11 mouse cellular contexts compared by ENCODE assay signal in genomic region chr14:32166840-32167239, GRCm38 (mm10). TPM values are rescaled to one million over a fixed set of nuclear protein-coding genes. Genes with fewer than 3 reads are reported as not detected.
DNase-seq lines count a peak whose midpoint lies in the region; ATAC-seq and TF ChIP-seq lines count a peak whose summit lies in the region.
"Had no signal": no experiment of that assay in that cellular context is flagged by ENCODE, and none has a peak within 500 bp of the region (broad histone marks: within the 10 kb centered on the region; RNA-seq: fewer than 3 reads in every experiment).

No protein-coding gene starts in this region.

- no peak for TF ChIP-seq POLR2A in spleen, adult 2 months (IDR thresholded peaks at IDR 0.05; ENCODE audit: low read depth, low read length)

- WGBS in heart, embryonic 12.5 days = 74% methylated on average over 1 of the region's 1 CpGs
- WGBS in spleen, adult 2 months = 45% methylated on average over 1 of the region's 1 CpGs
- WGBS in stomach, postnatal 0 days = 55% methylated on average over 1 of the region's 1 CpGs

- 0 out of 2 replicates have a peak overlapping the region, but pooled peaks have one; percentile 49 for H3K9ac ChIP-seq in heart, embryonic 12.5 days
- no peak overlapping the region for H3K9ac ChIP-seq in stomach, postnatal 0 days (ENCODE audit: low read length)
- H3K9ac ChIP-seq: forebrain, postnatal 0 days had no signal

- no peak for TF ChIP-seq CTCF in spleen, adult 2 months (IDR thresholded peaks at IDR 0.05; ENCODE audit: extremely low read depth, insufficient read depth, insufficient read length, insufficient replicate concordance)
- TF ChIP-seq CTCF in stomach, postnatal 0 days (IDR thresholded peaks at IDR 0.05; ENCODE audit: low read depth) = no peak

- H3K9me3 ChIP-seq in heart, embryonic 12.5 days (replicated peaks) = no peaks in the 10 kb centered on the region
- H3K9me3 ChIP-seq in stomach, postnatal 0 days (ENCODE audit: control insufficient read depth, low read length) = no peaks in the 10 kb centered on the region

- H3K4me3 ChIP-seq in heart, embryonic 12.5 days = peak overlapping the region; percentile 73
- no peak overlapping the region for H3K4me3 ChIP-seq in spleen, adult 2 months (ENCODE audit: extremely low read depth, insufficient read depth, insufficient read length)
- no peak overlapping the region for H3K4me3 ChIP-seq in stomach, postnatal 0 days (ENCODE audit: low read depth, low read length)
- H3K4me3 ChIP-seq: layer of hippocampus, adult 2 months had no signal

- DNase-seq in heart, adult 9 months (ENCODE audit: low spot score in 2 of 2) = no peak
- DNase-seq in spleen, adult 2 months (ENCODE audit: low read depth in 1 of 2, low spot score in 2 of 2) = no peak
- no peak for DNase-seq in spleen, adult 12 weeks (ENCODE audit: low spot score)
- DNase-seq in lung, adult 18-20 months = peak; percentile 58 to 76
- DNase-seq in stomach, postnatal 0 days (ENCODE audit: low spot score) = no peak
- DNase-seq in adrenal gland, adult 18-20 months (ENCODE audit: low spot score in 2 of 2) = no peak
- no peak for DNase-seq in cerebellum, postnatal 25 days
- DNase-seq: forebrain, postnatal 0 days; heart, postnatal 36 days had no signal

- H3K27me3 ChIP-seq in heart, embryonic 12.5 days (replicated peaks) = no peaks in the 10 kb centered on the region
- no peaks in the 10 kb centered on the region for H3K27me3 ChIP-seq in spleen, adult 2 months (ENCODE audit: control insufficient read depth, insufficient read depth, low read length)
- no peaks in the 10 kb centered on the region for H3K27me3 ChIP-seq in stomach, postnatal 0 days (ENCODE audit: control insufficient read depth, insufficient read depth, low read length)

- peak overlapping the region; percentile 38 for H3K4me2 ChIP-seq in heart, embryonic 12.5 days
- H3K4me2 ChIP-seq in stomach, postnatal 0 days (replicated peaks; ENCODE audit: low read depth) = peak overlapping the region; percentile 80

- no peak for ATAC-seq in heart, embryonic 12.5 days (ENCODE audit: insufficient number of reproducible peaks, low FRiP score)
- ATAC-seq in stomach, postnatal 0 days (ENCODE audit: low FRiP score, low TSS enrichment) = no peak
- ATAC-seq: forebrain, postnatal 0 days had no signal

- H3K27ac ChIP-seq in heart, embryonic 12.5 days (ENCODE audit: poor library complexity, severe bottlenecking) = no peak overlapping the region
- peak overlapping the region; percentile 55; the same call in 1 of the 2 replicates for H3K27ac ChIP-seq in spleen, adult 2 months (ENCODE audit: insufficient read depth, low read length)
- no peak overlapping the region for H3K27ac ChIP-seq in stomach, postnatal 0 days (replicated peaks)
- H3K27ac ChIP-seq: layer of hippocampus, adult 2 months had no signal

- H3K36me3 ChIP-seq in heart, embryonic 12.5 days = peaks cover 6% of the 10 kb centered on the region
- peaks cover 4% of the 10 kb centered on the region for H3K36me3 ChIP-seq in spleen, adult 2 months (ENCODE audit: control insufficient read depth, insufficient read depth, low read length)
- no peaks in the 10 kb centered on the region; the same call in 1 of the 2 replicates for H3K36me3 ChIP-seq in stomach, postnatal 0 days (ENCODE audit: control insufficient read depth, insufficient read depth, low read length)

- TF ChIP-seq EP300 in stomach, postnatal 0 days (optimal IDR thresholded peaks at IDR 0.05) = no peak

- H3K4me1 ChIP-seq in heart, embryonic 12.5 days (replicated peaks) = peaks cover 47% of the 10 kb centered on the region
- peaks cover 11% of the 10 kb centered on the region for H3K4me1 ChIP-seq in spleen, adult 2 months (ENCODE audit: control insufficient read depth, insufficient read depth, insufficient read length)
- H3K4me1 ChIP-seq in stomach, postnatal 0 days (replicated peaks; ENCODE audit: control insufficient read depth, insufficient read depth) = no peaks in the 10 kb centered on the region

RNA-seq across cellular contexts. Expression of gene Ncoa4, which starts 7.2 kb away (rescaled TPM):
- 146 and 147 TPM in 2 replicates for polyA plus RNA-seq in heart, embryonic 12.5 days (2016; fragmentation: Nextera tagmentation; extraction: Ambion mirVana)
- polyA plus RNA-seq in spleen, adult 2 months (2012; rRNA removed) = 34.1 and 45.2 TPM in 2 replicates
- polyA plus RNA-seq in stomach, postnatal 0 days (2015; fragmentation: Nextera tagmentation; extraction: Ambion mirVana) = 97.2 and 100 TPM in 2 replicates
- 100 to 1,000 TPM; 219 to 247 TPM for total RNA-seq in adrenal gland, adult 18-20 months (2021)

RNA-seq across cellular contexts. Expression of gene Msmb, which starts 25.0 kb away (rescaled TPM):
- not detected in 2 replicates for polyA plus RNA-seq in heart, embryonic 12.5 days (2016; fragmentation: Nextera tagmentation; extraction: Ambion mirVana)
- not detected in 2 replicates for polyA plus RNA-seq in spleen, adult 2 months (2012; rRNA removed)
- not detected in 2 replicates for polyA plus RNA-seq in stomach, postnatal 0 days (2015; fragmentation: Nextera tagmentation; extraction: Ambion mirVana)
- not detected for total RNA-seq in adrenal gland, adult 18-20 months (2021)
- total RNA-seq: forebrain, postnatal 0 days; heart, postnatal 36 days; layer of hippocampus, adult 2 months had no signal
- polyA plus RNA-seq: forebrain, postnatal 0 days had no signal

RNA-seq across cellular contexts. Expression of gene Timm23, which starts 34.9 kb away (rescaled TPM):
- polyA plus RNA-seq in heart, embryonic 12.5 days (2016; fragmentation: Nextera tagmentation; extraction: Ambion mirVana) = 279 and 286 TPM in 2 replicates
- polyA plus RNA-seq in spleen, adult 2 months (2012; rRNA removed) = 64.2 and 95.8 TPM in 2 replicates
- 218 and 234 TPM in 2 replicates for polyA plus RNA-seq in stomach, postnatal 0 days (2015; fragmentation: Nextera tagmentation; extraction: Ambion mirVana)
- 100 to 1,000 TPM; 145 to 155 TPM for total RNA-seq in adrenal gland, adult 18-20 months (2021)

RNA-seq across cellular contexts. Expression of gene Parg, which starts 34.9 kb away (rescaled TPM):
- polyA plus RNA-seq in heart, embryonic 12.5 days (2016; fragmentation: Nextera tagmentation; extraction: Ambion mirVana) = 35.5 and 37.9 TPM in 2 replicates
- 3.7 and 4.3 TPM in 2 replicates for polyA plus RNA-seq in spleen, adult 2 months (2012; rRNA removed)
- polyA plus RNA-seq in stomach, postnatal 0 days (2015; fragmentation: Nextera tagmentation; extraction: Ambion mirVana) = 15.2 and 17.5 TPM in 2 replicates
- 10 to 100 TPM; 42.0 to 68.8 TPM for total RNA-seq in adrenal gland, adult 18-20 months (2021)

Comparison
In these comparisons a context has a peak if more than half of its experiments do, and no peak if none do; other contexts are left out.
1. DNase-seq: peak in lung, adult 18-20 months (2 of 2); none in heart, adult 9 months (0 of 2), spleen, adult 2 months (0 of 2), spleen, adult 12 weeks (single experiment), stomach, postnatal 0 days (single experiment), adrenal gland, adult 18-20 months (0 of 2) and cerebellum, postnatal 25 days (0 of 2).